Mouse (Mus musculus) CH12.LX (cell line): ENCODE data around the gene Npepps. TPM values are rescaled to one million over a fixed set of nuclear protein-coding genes. Genes with fewer than 3 reads are reported as not detected.

ENCODE experiments used
- DNase-seq: peaks from one replicate; pipeline ENCODE4 v3.0.0-alpha.2; 2013; ENCODE audit errors: extremely low read depth
- H3K27ac ChIP-seq: 2 replicates; pipeline ENCODE4 v1.5.1; 2012; ENCODE audit warnings: low read depth, mild to moderate bottlenecking, control low read depth, moderate library complexity; ENCODE audit not compliant: insufficient read depth
- H3K27me3 ChIP-seq: replicated peaks from 2 replicates; pipeline ENCODE3; 2012; ENCODE audit warnings: inconsistent platforms
- H3K36me3 ChIP-seq, 2 experiments: replicated peaks in 1 of 2; 2 replicates each; pipeline versions ENCODE3 to v1.6.1; 2012; ENCODE audit warnings: inconsistent platforms in 1 of 2, low read length in 1 of 2, mild to moderate bottlenecking in 1 of 2, mixed read lengths in 1 of 2, moderate library complexity in 1 of 2; ENCODE audit not compliant: control insufficient read depth in 1 of 2, insufficient read depth in 1 of 2
- H3K4me1 ChIP-seq, 2 experiments: 2 replicates each; pipeline ENCODE4 v1.6.1; 2012; ENCODE audit warnings: inconsistent platforms in 1 of 2, moderate library complexity in 1 of 2; ENCODE audit not compliant: insufficient read depth in 2 of 2, control insufficient read depth in 1 of 2
- H3K4me2 ChIP-seq: 2 replicates; pipeline ENCODE4 v1.6.1; 2012; ENCODE audit warnings: low read depth, mild to moderate bottlenecking, control low read depth; ENCODE audit not compliant: poor library complexity, insufficient read depth, severe bottlenecking
- H3K4me3 ChIP-seq, 3 experiments: fragments of 150-350 bp in 1 of 3; sonication (generic) in 1 of 3; replicated peaks in 1 of 3; 2 replicates each; pipeline versions ENCODE3 to v1.5.1; 2011 to 2012; ENCODE audit warnings: low read depth in 2 of 3, low read length in 2 of 3, mild to moderate bottlenecking in 2 of 3, moderate library complexity in 2 of 3, control low read depth in 1 of 3, improper control_type of control experiment in 1 of 3, inconsistent platforms in 1 of 3, mixed read lengths in 1 of 3; ENCODE audit not compliant: poor library complexity in 1 of 3
- H3K79me2 ChIP-seq: replicated peaks from 2 replicates; pipeline ENCODE4 v1.6.1; 2012; ENCODE audit warnings: mild to moderate bottlenecking, moderate library complexity; ENCODE audit not compliant: control insufficient read depth, poor library complexity, insufficient read depth, severe bottlenecking; ENCODE audit errors: extremely low read depth
- H3K9ac ChIP-seq: 2 replicates; pipeline ENCODE4 v1.6.1; 2012; ENCODE audit warnings: low read depth, mild to moderate bottlenecking, control low read depth, moderate library complexity; ENCODE audit not compliant: insufficient read depth
- H3K9me3 ChIP-seq: replicated peaks from 2 replicates; pipeline ENCODE3; 2012; ENCODE audit warnings: low read length, inconsistent platforms, mixed read lengths
- BHLHE40 ChIP-seq: IDR thresholded peaks from 2 replicates; pipeline ENCODE4 v1.6.1; 2011; ENCODE audit warnings: mild to moderate bottlenecking, low read depth, low read length, improper control_type of control experiment
- CHD1 ChIP-seq: IDR thresholded peaks from 2 replicates; pipeline ENCODE4 v1.6.1; 2012; ENCODE audit warnings: low read depth, low read length, improper control_type of control experiment, inconsistent platforms
- CHD2 ChIP-seq: IDR thresholded peaks from 2 replicates; pipeline ENCODE4 v1.6.1; 2011; ENCODE audit warnings: low read length, improper control_type of control experiment
- CTCF ChIP-seq, 2 experiments: IDR thresholded peaks in 1 of 2; conservative IDR thresholded peaks in 1 of 2; 2 replicates each; pipeline ENCODE4 v1.5.1; 2011 to 2012; ENCODE audit warnings: low read depth in 2 of 2, low read length in 2 of 2, improper control_type of control experiment in 1 of 2, inconsistent platforms in 1 of 2, mild to moderate bottlenecking in 1 of 2, moderate library complexity in 1 of 2
- E2F4 ChIP-seq: IDR thresholded peaks from 2 replicates; pipeline ENCODE4 v1.6.1; 2011; ENCODE audit warnings: low read depth, low read length, improper control_type of control experiment; ENCODE audit not compliant: insufficient replicate concordance
- ELF1 ChIP-seq: IDR thresholded peaks from 2 replicates; pipeline ENCODE4 v1.6.1; 2014; ENCODE audit warnings: low read depth, mild to moderate bottlenecking, inconsistent platforms, low read length, improper control_type of control experiment
- EP300 ChIP-seq: IDR thresholded peaks from 2 replicates; pipeline ENCODE4 v1.6.1; 2011; ENCODE audit warnings: low read length, improper control_type of control experiment
- GABPA ChIP-seq: IDR thresholded peaks from 2 replicates; pipeline ENCODE4 v1.6.1; 2012; ENCODE audit warnings: low read depth, low read length, improper control_type of control experiment, inconsistent platforms; ENCODE audit not compliant: insufficient replicate concordance
- IRF4 ChIP-seq: IDR thresholded peaks from 2 replicates; pipeline ENCODE4 v1.6.1; 2014; ENCODE audit warnings: low read depth, mild to moderate bottlenecking, inconsistent platforms, low read length, improper control_type of control experiment
- JUN ChIP-seq: IDR thresholded peaks from 2 replicates; pipeline ENCODE4 v1.6.1; 2011; ENCODE audit warnings: low read depth, mild to moderate bottlenecking, low read length, improper control_type of control experiment, moderate library complexity; ENCODE audit not compliant: insufficient read depth
- JUND ChIP-seq: conservative IDR thresholded peaks from 2 replicates; pipeline ENCODE4 v1.6.1; 2011; ENCODE audit warnings: low read depth, low read length, improper control_type of control experiment
- KAT2A ChIP-seq: IDR thresholded peaks from 2 replicates; pipeline ENCODE4 v1.6.1; 2012; ENCODE audit warnings: low read length, improper control_type of control experiment, inconsistent platforms; ENCODE audit not compliant: insufficient replicate concordance
- MAFK ChIP-seq: IDR thresholded peaks from 2 replicates; pipeline ENCODE4 v1.6.1; 2011; ENCODE audit warnings: low read length, improper control_type of control experiment; ENCODE audit not compliant: insufficient replicate concordance
- MAZ ChIP-seq: IDR thresholded peaks from 2 replicates; pipeline ENCODE4 v1.6.1; 2012; ENCODE audit warnings: low read depth, mild to moderate bottlenecking, inconsistent platforms, low read length, improper control_type of control experiment, moderate library complexity
- NELFE ChIP-seq: IDR thresholded peaks from 2 replicates; pipeline ENCODE4 v1.6.1; 2011; ENCODE audit warnings: low read depth, low read length, improper control_type of control experiment
- POLR2A ChIP-seq: IDR thresholded peaks from 2 replicates; pipeline ENCODE4 v1.6.1; 2011; ENCODE audit warnings: low read depth, mild to moderate bottlenecking, improper control_type of control experiment, low read length
- POLR2AphosphoS2 ChIP-seq: IDR thresholded peaks from 2 replicates; pipeline ENCODE4 v1.6.1; 2011; ENCODE audit warnings: low read depth, low read length, improper control_type of control experiment
- RAD21 ChIP-seq: IDR thresholded peaks from 2 replicates; pipeline ENCODE4 v1.6.1; 2011; ENCODE audit warnings: low read depth, mild to moderate bottlenecking, low read length, improper control_type of control experiment, moderate library complexity
- RCOR1 ChIP-seq: conservative IDR thresholded peaks from 2 replicates; pipeline ENCODE4 v1.6.1; 2012; ENCODE audit warnings: low read depth, mild to moderate bottlenecking, inconsistent platforms, low read length, improper control_type of control experiment
- SIN3A ChIP-seq: IDR thresholded peaks from 2 replicates; pipeline ENCODE4 v1.6.1; 2012; ENCODE audit warnings: low read length, improper control_type of control experiment, inconsistent platforms
- SMC3 ChIP-seq: IDR thresholded peaks from 2 replicates; pipeline ENCODE4 v1.6.1; 2011; ENCODE audit warnings: low read depth, low read length, improper control_type of control experiment
- TBP ChIP-seq: conservative IDR thresholded peaks from 2 replicates; pipeline ENCODE4 v1.6.1; 2011; ENCODE audit warnings: low read depth, low read length, improper control_type of control experiment
- TCF12 ChIP-seq: IDR thresholded peaks from 2 replicates; pipeline ENCODE4 v1.6.1; 2014; ENCODE audit warnings: low read depth, mild to moderate bottlenecking, inconsistent platforms, low read length, improper control_type of control experiment
- UBTF ChIP-seq: IDR thresholded peaks from 2 replicates; pipeline ENCODE4 v1.6.1; 2012; ENCODE audit warnings: low read depth, mild to moderate bottlenecking, inconsistent platforms, low read length, improper control_type of control experiment, moderate library complexity
- USF2 ChIP-seq: conservative IDR thresholded peaks from 2 replicates; pipeline ENCODE4 v1.6.1; 2011; ENCODE audit warnings: low read depth, low read length, improper control_type of control experiment
- ZKSCAN1 ChIP-seq: IDR thresholded peaks from 2 replicates; pipeline ENCODE4 v1.6.1; 2012; ENCODE audit warnings: low read depth, inconsistent platforms, low read length, improper control_type of control experiment, borderline replicate concordance
- ZMIZ1 ChIP-seq: IDR thresholded peaks from 2 replicates; pipeline ENCODE4 v1.6.1; 2012; ENCODE audit warnings: low read depth, mild to moderate bottlenecking, inconsistent platforms, low read length, improper control_type of control experiment
- ZNF384 ChIP-seq: IDR thresholded peaks from 2 replicates; pipeline ENCODE4 v1.6.1; 2012; ENCODE audit warnings: low read depth, low read length, improper control_type of control experiment, inconsistent platforms
- dilution Hi-C: fragments of 300-500 bp; cut with MboI; formaldehyde crosslinking; loops from 2 replicates; pipeline ENCODE4 v1.14.3; 2020; ENCODE audit warnings: low sequenced_read_pairs; ENCODE audit not compliant: extremely low pct_unique_long_range_greater_than_20kb, extremely low pct_ligation_motif_present
- in situ Hi-C: fragments of 300-500 bp; cut with MboI; formaldehyde crosslinking; loops from 3 replicates; pipeline ENCODE4 v1.14.3; 2019; ENCODE audit warnings: low sequenced_read_pairs, low pct_ligation_motif_present, low pct_unique_long_range_greater_than_20kb, mixed read lengths
- polyA plus RNA-seq: library from polyadenylated mRNA; unstranded; fragments of >175 nt; gene quantifications from 2 replicates; pipeline ENCODE4 v1.2.1, GENCODE M21; 2012; ENCODE audit warnings: low read depth; ENCODE audit not compliant: insufficient read length
- total RNA-seq, 2 experiments: library from RNA; depleted of rRNA; stranded (reverse); fragments of 300-350 nt in 1 of 2; fragments of >200 nt in 1 of 2; gene quantifications; 2 replicates each; pipeline ENCODE4 v1.2.3; 2012 to 2014

Gene Npepps
- total and polyA plus RNA-seq, 3 experiments: 29.8 to 50.8 (median 42.5) TPM

DNA sequence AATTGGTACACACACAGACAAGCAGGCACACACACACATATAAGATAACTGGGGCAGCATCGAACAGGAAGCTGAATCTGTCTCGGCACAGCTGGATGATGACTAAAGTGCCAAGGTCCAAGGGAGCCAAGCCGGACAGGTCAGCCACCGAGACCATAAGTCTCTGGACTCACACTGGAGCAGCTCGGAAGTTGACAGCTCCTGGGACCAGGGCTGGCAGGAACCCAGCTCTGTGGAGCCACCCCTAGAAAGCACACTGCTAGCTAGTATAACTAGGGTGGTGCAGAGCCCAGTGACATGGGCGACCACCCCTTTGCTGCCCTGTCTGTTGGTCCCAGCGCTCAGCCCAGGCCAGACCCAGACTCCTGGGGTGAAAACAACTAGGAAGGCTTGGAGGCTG lies 51.5 kb downstream of the Npepps start:
- peaks cover 44 to 85% of the 10 kb centered on the region in 2 experiments for H3K36me3 ChIP-seq

DNA sequence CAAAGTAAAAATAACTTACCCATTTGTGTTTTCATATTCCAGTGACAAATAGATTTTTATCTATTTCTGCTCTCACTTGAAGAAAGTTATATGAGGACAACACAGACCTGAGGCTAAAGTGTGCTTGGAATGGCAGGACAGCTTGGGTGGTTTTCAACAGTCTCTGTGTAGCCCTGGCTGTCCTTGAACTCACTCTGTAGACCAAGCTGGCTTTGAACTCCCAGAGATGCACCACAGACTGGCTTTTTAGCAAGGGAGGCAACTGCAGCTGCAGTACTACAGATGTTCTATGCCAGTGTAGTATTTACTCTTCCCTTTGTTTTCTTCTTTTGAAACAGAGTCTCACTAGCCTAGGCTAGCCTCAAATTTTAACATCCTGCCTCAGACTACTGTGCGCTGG lies 54.3 kb downstream of the Npepps start:
- H3K27ac ChIP-seq: no peak overlapping the region
- dilution Hi-C loops (no loop called here), in situ Hi-C loops (no loop called here)
- H3K27me3 ChIP-seq: no peaks in the 10 kb centered on the region
- no peaks in the 10 kb centered on the region for H3K4me1 ChIP-seq
- H3K36me3 ChIP-seq: peaks cover 46 to 86% of the 10 kb centered on the region in 2 experiments
- H3K4me3 ChIP-seq: no peak overlapping the region
- no peak overlapping the region for H3K9ac ChIP-seq
- no peaks in the 10 kb centered on the region for H3K9me3 ChIP-seq
- no peak overlapping the region for H3K4me2 ChIP-seq
- no peaks in the 10 kb centered on the region for H3K79me2 ChIP-seq
- no peak for DNase-seq
- TF ChIP-seq RAD21 (no peak), CHD2 (no peak), JUND (no peak), GABPA (no peak), KAT2A (no peak), JUN (no peak), ZMIZ1 (no peak), BHLHE40 (no peak), EP300 (no peak), IRF4 (no peak), MAFK (no peak), SMC3 (no peak), CTCF (conservative IDR thresholded peaks at IDR 0.05 in 1 of 2, IDR thresholded peaks at IDR 0.05 in 1 of 2; ENCODE audit: low read depth in 2 of 2, low read length in 2 of 2) (no peak), MAZ (no peak), USF2 (no peak), CHD1 (no peak), POLR2AphosphoS2 (no peak)

More for the DNA sequence above, 51.5 kb downstream of the Npepps start:
- dilution Hi-C loops (no loop called here), in situ Hi-C loops (no loop called here)
- Histone ChIP-seq H3K9me3 (no peaks in the 10 kb centered on the region), H3K27me3 (no peaks in the 10 kb centered on the region), H3K4me3 (no peak overlapping the region), H3K4me1 (no peaks in the 10 kb centered on the region), H3K27ac (no peak overlapping the region), H3K4me2 (no peak overlapping the region), H3K9ac (no peak overlapping the region), H3K79me2 (no peaks in the 10 kb centered on the region)
- DNase-seq: no peak
- TF ChIP-seq ZMIZ1 (no peak), TCF12 (no peak), JUN (no peak), ZKSCAN1 (no peak), NELFE (no peak), USF2 (no peak), IRF4 (no peak), POLR2A (no peak), RCOR1 (no peak), UBTF (no peak), E2F4 (no peak), TBP (no peak), GABPA (no peak), MAZ (no peak), SIN3A (no peak), ELF1 (no peak), ZNF384 (no peak)
